Mouse (Mus musculus): ENCODE results near the gene Rap1b. TPM values are rescaled to one million over a fixed set of nuclear protein-coding genes. Genes with fewer than 3 reads are reported as not detected.
A peak's percentile ranks its signal among the peaks of the same experiment; 100 is the strongest.

Rap1b gene
- polyA plus RNA-seq, 1 experiment from 2014 or later: 163 TPM

GRCm38 (mm10) chr10:117846260-117846632 is 411 bp upstream of the Rap1b start:
- no peaks in the 10 kb centered on the region for H3K9me3 ChIP-seq (ENCODE audit: control insufficient read depth, low read length)
- H3K9ac ChIP-seq (ENCODE audit: low read depth, low read length): peak overlapping the region; percentile 97
- no peaks in the 10 kb centered on the region for H3K27me3 ChIP-seq (replicated peaks; ENCODE audit: control insufficient read depth, insufficient read depth, low read length)
- H3K36me3 ChIP-seq (ENCODE audit: control insufficient read depth, insufficient read depth, low read length): no peaks in the 10 kb centered on the region
- H3K27ac ChIP-seq (ENCODE audit: low read length): peak overlapping the region; percentile 99
- H3K4me3 ChIP-seq (ENCODE audit: low read length): peak overlapping the region; percentile 88
- H3K4me1 ChIP-seq (ENCODE audit: control insufficient read depth, insufficient read depth, low read length): peaks cover 7% of the 10 kb centered on the region
- ATAC-seq: peak; percentile 75
- peak overlapping the region; percentile 85 for H3K4me2 ChIP-seq (ENCODE audit: low read depth, low read length)
- under 1% methylated on average over 21 of the region's 21 CpGs for WGBS

GRCm38 (mm10) chr10:117844782-117845596 is 846 bp downstream of the Rap1b start:
- peak overlapping the region; percentile 88 for H3K4me3 ChIP-seq (ENCODE audit: low read length)
- H3K9me3 ChIP-seq (ENCODE audit: control insufficient read depth, low read length): no peaks in the 10 kb centered on the region
- peak; percentile 61 for ATAC-seq
- peak overlapping the region; percentile 99 for H3K27ac ChIP-seq (ENCODE audit: low read length)
- H3K4me1 ChIP-seq (ENCODE audit: control insufficient read depth, insufficient read depth, low read length): peaks cover 11% of the 10 kb centered on the region
- H3K36me3 ChIP-seq (ENCODE audit: control insufficient read depth, insufficient read depth, low read length): no peaks in the 10 kb centered on the region
- WGBS: under 1% methylated on average over 45 of the region's 52 CpGs
- peak overlapping the region; percentile 97 for H3K9ac ChIP-seq (ENCODE audit: low read depth, low read length)
- peak overlapping the region; percentile 62 for H3K4me2 ChIP-seq (ENCODE audit: low read depth, low read length)
- H3K27me3 ChIP-seq (replicated peaks; ENCODE audit: control insufficient read depth, insufficient read depth, low read length): no peaks in the 10 kb centered on the region

GRCm38 (mm10) chr10:117844279-117844678 is 1.6 kb downstream of the Rap1b start:
- Histone ChIP-seq H3K4me3 (ENCODE audit: low read length) (peak overlapping the region; percentile 40), H3K9ac (ENCODE audit: low read depth, low read length) (peak overlapping the region; percentile 39; the same call in 1 of the 2 replicates), H3K27me3 (replicated peaks; ENCODE audit: control insufficient read depth, insufficient read depth, low read length) (no peaks in the 10 kb centered on the region), H3K36me3 (ENCODE audit: control insufficient read depth, insufficient read depth, low read length) (no peaks in the 10 kb centered on the region), H3K4me1 (ENCODE audit: control insufficient read depth, insufficient read depth, low read length) (peaks cover 11% of the 10 kb centered on the region), H3K27ac (ENCODE audit: low read length) (no peak overlapping the region), H3K9me3 (ENCODE audit: control insufficient read depth, low read length) (no peaks in the 10 kb centered on the region), H3K4me2 (ENCODE audit: low read depth, low read length) (peak overlapping the region; percentile 59)
- ATAC-seq: no peak
- WGBS: 12% methylated on average over 5 of the region's 5 CpGs

GRCm38 (mm10) chr10:117843690-117844089 is 2.1 kb downstream of the Rap1b start:
- peak overlapping the region; percentile 24 for H3K4me3 ChIP-seq (ENCODE audit: low read length)

GRCm38 (mm10) chr10:117841765-117842164 is 4.1 kb downstream of the Rap1b start:
- Histone ChIP-seq H3K9ac (ENCODE audit: low read depth, low read length) (no peak overlapping the region), H3K4me1 (ENCODE audit: control insufficient read depth, insufficient read depth, low read length) (peaks cover 10% of the 10 kb centered on the region), H3K4me2 (ENCODE audit: low read depth, low read length) (no peak overlapping the region), H3K27ac (ENCODE audit: low read length) (no peak overlapping the region), H3K36me3 (ENCODE audit: control insufficient read depth, insufficient read depth, low read length) (no peaks in the 10 kb centered on the region), H3K27me3 (replicated peaks; ENCODE audit: control insufficient read depth, insufficient read depth, low read length) (no peaks in the 10 kb centered on the region), H3K9me3 (ENCODE audit: control insufficient read depth, low read length) (no peaks in the 10 kb centered on the region), H3K4me3 (ENCODE audit: low read length) (no peak overlapping the region)
- ATAC-seq: no peak
- 76% methylated on average over 1 of the region's 1 CpGs for WGBS

More at GRCm38 (mm10) chr10:117843690-117844089, 2.1 kb downstream of the Rap1b start:
- no peak overlapping the region for H3K27ac ChIP-seq (ENCODE audit: low read length)
- no peaks in the 10 kb centered on the region for H3K36me3 ChIP-seq (ENCODE audit: control insufficient read depth, insufficient read depth, low read length)
- no peaks in the 10 kb centered on the region for H3K9me3 ChIP-seq (ENCODE audit: control insufficient read depth, low read length)
- no peak overlapping the region for H3K9ac ChIP-seq (ENCODE audit: low read depth, low read length)
- no peak for ATAC-seq
- peak overlapping the region; percentile 59 for H3K4me2 ChIP-seq (ENCODE audit: low read depth, low read length)
- H3K27me3 ChIP-seq (replicated peaks; ENCODE audit: control insufficient read depth, insufficient read depth, low read length): no peaks in the 10 kb centered on the region
- 63% methylated on average over 5 of the region's 5 CpGs for WGBS
- H3K4me1 ChIP-seq (ENCODE audit: control insufficient read depth, insufficient read depth, low read length): peaks cover 11% of the 10 kb centered on the region

GRCm38 (mm10) chr10:117840431-117840995 is 5.3 kb downstream of the Rap1b start:
- Histone ChIP-seq H3K36me3 (ENCODE audit: control insufficient read depth, insufficient read depth, low read length) (no peaks in the 10 kb centered on the region), H3K4me2 (ENCODE audit: low read depth, low read length) (no peak overlapping the region), H3K4me3 (ENCODE audit: low read length) (no peak overlapping the region), H3K4me1 (ENCODE audit: control insufficient read depth, insufficient read depth, low read length) (peaks cover 9% of the 10 kb centered on the region), H3K9ac (ENCODE audit: low read depth, low read length) (no peak overlapping the region), H3K27ac (ENCODE audit: low read length) (no peak overlapping the region), H3K9me3 (ENCODE audit: control insufficient read depth, low read length) (no peaks in the 10 kb centered on the region), H3K27me3 (replicated peaks; ENCODE audit: control insufficient read depth, insufficient read depth, low read length) (no peaks in the 10 kb centered on the region)
- ATAC-seq: no peak
- 86% methylated on average over 5 of the region's 5 CpGs for WGBS

GRCm38 (mm10) chr10:117839737-117840136 is 6.1 kb downstream of the Rap1b start:
- WGBS: 83% methylated on average over 3 of the region's 3 CpGs
- H3K27ac ChIP-seq (ENCODE audit: low read length): no peak overlapping the region
- no peaks in the 10 kb centered on the region for H3K9me3 ChIP-seq (ENCODE audit: control insufficient read depth, low read length)
- H3K4me2 ChIP-seq (ENCODE audit: low read depth, low read length): no peak overlapping the region
- ATAC-seq: no peak
- H3K4me1 ChIP-seq (ENCODE audit: control insufficient read depth, insufficient read depth, low read length): peaks cover 12% of the 10 kb centered on the region
- no peak overlapping the region for H3K4me3 ChIP-seq (ENCODE audit: low read length)
- H3K36me3 ChIP-seq (ENCODE audit: control insufficient read depth, insufficient read depth, low read length): no peaks in the 10 kb centered on the region
- no peaks in the 10 kb centered on the region for H3K27me3 ChIP-seq (replicated peaks; ENCODE audit: control insufficient read depth, insufficient read depth, low read length)
- no peak overlapping the region for H3K9ac ChIP-seq (ENCODE audit: low read depth, low read length)

GRCm38 (mm10) chr10:117838924-117839323 is 6.9 kb downstream of the Rap1b start:
- Histone ChIP-seq H3K4me2 (ENCODE audit: low read depth, low read length) (no peak overlapping the region), H3K36me3 (ENCODE audit: control insufficient read depth, insufficient read depth, low read length) (no peaks in the 10 kb centered on the region), H3K9ac (ENCODE audit: low read depth, low read length) (no peak overlapping the region), H3K27me3 (replicated peaks; ENCODE audit: control insufficient read depth, insufficient read depth, low read length) (no peaks in the 10 kb centered on the region), H3K4me3 (ENCODE audit: low read length) (no peak overlapping the region), H3K9me3 (ENCODE audit: control insufficient read depth, low read length) (no peaks in the 10 kb centered on the region), H3K4me1 (ENCODE audit: control insufficient read depth, insufficient read depth, low read length) (peaks cover 12% of the 10 kb centered on the region), H3K27ac (ENCODE audit: low read length) (no peak overlapping the region)
- 91% methylated on average over 3 of the region's 3 CpGs for WGBS
- ATAC-seq: no peak

GRCm38 (mm10) chr10:117836354-117836753 is 9.5 kb downstream of the Rap1b start:
- Histone ChIP-seq H3K4me3 (ENCODE audit: low read length) (no peak overlapping the region), H3K4me1 (ENCODE audit: control insufficient read depth, insufficient read depth, low read length) (peaks cover 7% of the 10 kb centered on the region; the same call in 1 of the 2 replicates), H3K9me3 (ENCODE audit: control insufficient read depth, low read length) (no peaks in the 10 kb centered on the region), H3K27ac (ENCODE audit: low read length) (no peak overlapping the region), H3K4me2 (ENCODE audit: low read depth, low read length) (no peak overlapping the region), H3K27me3 (replicated peaks; ENCODE audit: control insufficient read depth, insufficient read depth, low read length) (no peaks in the 10 kb centered on the region), H3K9ac (ENCODE audit: low read depth, low read length) (no peak overlapping the region), H3K36me3 (ENCODE audit: control insufficient read depth, insufficient read depth, low read length) (no peaks in the 10 kb centered on the region)
- no peak for ATAC-seq
- 79% methylated on average over 2 of the region's 2 CpGs for WGBS
